Mouse (Mus musculus): ENCODE measurements around the gene Vash2. TPM values are rescaled to one million over a fixed set of nuclear protein-coding genes. Genes with fewer than 3 reads are reported as not detected.
A peak's percentile ranks its signal among the peaks of the same experiment; 100 is the strongest.

The Vash2 gene
- total RNA-seq, 1 experiment from 2014 or later: 0.49 TPM

DNA sequence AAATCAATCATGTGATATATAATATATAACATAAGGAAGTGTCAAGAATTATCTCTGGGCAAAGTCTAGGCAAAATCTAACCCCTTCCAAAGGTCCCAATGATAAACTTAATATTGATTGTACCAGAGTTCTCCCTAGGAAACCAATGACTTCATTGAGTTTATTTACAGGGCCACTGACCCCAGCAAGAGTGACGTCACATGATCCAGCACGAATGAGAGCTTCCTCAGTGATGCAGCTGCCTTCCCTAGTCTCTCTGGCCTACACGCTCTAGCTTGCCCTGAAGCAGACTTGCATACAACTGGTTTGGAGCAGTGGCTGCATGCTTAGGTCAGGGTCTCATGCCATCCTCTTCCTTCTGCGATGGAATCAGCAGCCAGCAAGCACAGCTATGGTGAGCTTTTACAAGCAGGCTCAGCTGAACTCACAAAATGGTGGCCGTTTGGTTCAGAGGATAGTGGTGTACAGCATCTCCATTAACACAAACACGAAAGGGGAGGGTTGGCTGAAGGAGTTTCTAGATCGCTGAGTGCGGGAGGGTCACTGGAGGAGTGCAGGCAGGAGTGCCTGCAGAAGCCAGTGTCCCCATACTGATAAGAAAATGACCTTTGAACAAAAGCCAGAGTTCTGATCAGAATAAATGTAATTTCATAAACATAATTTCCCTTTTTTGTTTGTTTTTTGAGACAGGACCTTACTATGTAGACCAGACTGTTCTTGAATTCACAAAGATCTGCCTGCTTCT lies 59.2 kb downstream of the Vash2 start:
- DNase-seq: no peak

DNA sequence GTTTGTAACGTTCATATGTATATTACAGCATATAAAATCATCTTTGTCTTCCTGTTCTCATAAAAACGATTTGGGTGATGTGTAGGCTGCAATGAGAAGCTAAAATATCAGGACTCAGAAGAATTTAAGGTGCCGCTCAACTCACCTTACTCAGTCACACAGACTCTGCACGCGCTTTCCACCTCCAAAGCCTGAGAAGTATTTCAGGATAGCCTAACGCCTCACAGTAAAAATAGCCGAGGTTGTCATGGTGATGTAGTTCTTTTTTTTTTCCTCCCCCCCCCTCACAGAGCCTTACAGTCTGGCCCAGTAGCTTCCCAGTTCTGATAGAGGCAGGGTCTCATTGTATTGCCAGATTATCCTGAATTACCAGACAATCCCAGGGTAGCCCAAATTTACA lies 60.2 kb downstream of the Vash2 start:
- DNase-seq: no peak

- DNase-seq: no peak
Measured at GRCm38 (mm10) chr1:190912623-190913022, 66.5 kb downstream of the Vash2 start.

DNA sequence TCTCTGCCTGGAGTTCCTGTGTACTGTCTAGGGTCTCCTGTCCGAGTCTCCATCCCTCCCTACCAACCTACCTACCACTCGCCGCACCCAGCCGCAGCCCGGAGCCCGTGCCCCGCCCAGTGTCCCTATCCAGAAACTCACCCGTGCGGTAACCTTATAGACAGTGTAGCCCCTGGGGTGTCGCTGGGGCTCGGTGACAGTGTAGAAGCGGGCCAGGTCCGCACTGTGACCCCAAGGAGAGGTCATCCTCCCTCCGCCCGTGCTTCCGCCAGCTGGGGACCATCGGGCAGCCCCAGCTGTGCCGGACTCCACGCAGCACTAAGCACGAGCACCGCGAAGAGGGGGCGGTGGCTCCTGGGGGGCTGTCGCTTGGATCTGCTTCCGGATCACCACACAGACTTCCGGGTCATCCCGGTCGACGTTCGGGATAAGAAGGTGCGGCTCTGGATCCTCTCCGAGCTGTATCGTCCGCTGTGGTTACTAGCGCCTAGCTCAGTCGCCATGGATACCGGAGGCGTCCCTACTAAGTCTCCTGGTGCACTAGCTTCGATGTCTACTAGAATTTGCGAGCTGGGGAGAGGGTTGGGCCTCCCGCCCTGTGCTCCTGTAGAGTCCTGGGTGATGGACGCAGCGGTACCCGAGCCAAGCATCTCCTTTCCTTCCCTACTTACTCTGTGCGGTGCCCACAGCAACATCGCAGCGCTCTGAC lies 67.5 kb downstream of the Vash2 start, which contains the start of gene Rps6kc1:
TSS of gene Rps6kc1 (minus strand) at position 356 of the 709 bp plus-strand sequence.
- peak; percentile 84 for DNase-seq

DNA sequence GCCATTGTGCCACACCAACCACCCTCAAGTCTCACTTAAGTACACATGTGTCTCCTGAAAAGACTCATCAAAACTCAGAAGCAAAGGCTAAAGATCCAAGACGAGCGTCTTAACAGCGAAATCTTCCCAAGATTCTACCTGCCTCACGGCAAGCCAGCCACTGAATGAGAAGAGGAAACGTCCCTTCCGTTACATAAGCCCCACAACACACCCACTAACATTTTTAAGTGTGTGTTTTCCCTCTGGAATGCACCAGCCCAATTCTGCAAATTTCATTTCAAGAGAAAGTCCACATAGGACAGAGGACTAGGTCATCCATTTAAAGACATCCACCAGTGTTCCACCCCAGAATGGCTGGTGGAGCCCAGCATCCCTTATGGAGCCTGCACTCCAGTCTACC lies 68.3 kb downstream of the Vash2 start:
- DNase-seq: no peak

DNA sequence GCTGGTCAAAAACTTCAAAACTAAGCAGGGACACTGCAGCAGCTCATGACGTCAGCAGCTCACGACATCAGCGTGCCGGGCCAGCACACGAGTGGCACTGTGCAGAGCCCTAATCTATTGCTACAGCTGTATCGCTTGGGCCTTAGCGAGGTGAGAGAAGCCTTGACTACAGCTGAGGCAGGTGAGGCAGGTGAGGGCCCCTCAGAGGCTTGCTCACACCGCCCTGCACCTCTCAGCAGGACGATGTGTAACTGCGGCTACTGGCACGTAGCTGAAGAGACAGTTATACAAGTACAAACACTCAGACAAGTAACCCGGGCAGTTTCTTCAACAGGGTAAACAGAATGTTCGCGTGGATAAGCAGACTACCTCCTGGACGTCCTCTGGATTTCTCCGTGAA lies 74.4 kb downstream of the Vash2 start:
- no peak for DNase-seq

GRCm38 (mm10) chr1:190904136-190904535 lies 75.0 kb downstream of the Vash2 start:
- no peak for DNase-seq

GRCm38 (mm10) chr1:190901082-190901481 lies 78.0 kb downstream of the Vash2 start:
- DNase-seq: no peak

GRCm38 (mm10) chr1:190898899-190899575 lies 80.1 kb downstream of the Vash2 start:
- DNase-seq: no peak

GRCm38 (mm10) chr1:190898186-190898585 lies 80.9 kb downstream of the Vash2 start:
- DNase-seq: no peak

Other genes starting within 250 kb of the Vash2 start
- 24.9 and 27.1 TPM in 2 replicates for gene Rps6kc1, start 67.5 kb downstream of the Vash2 start, total RNA-seq (2021)
- 44.3 and 56.8 TPM in 2 replicates for gene Angel2, start 54.2 kb downstream of the Vash2 start, total RNA-seq (2021)
- gene Flvcr1, start 46.9 kb upstream of the Vash2 start, total RNA-seq (2021): 14.7 and 15.0 TPM in 2 replicates
- gene Spata45, start 57.3 kb upstream of the Vash2 start, total RNA-seq (2021): not detected in 2 replicates
- 18.1 and 28.4 TPM in 2 replicates for gene Tatdn3, start 83.6 kb upstream of the Vash2 start, total RNA-seq (2021)
- gene Nsl1, start 83.7 kb upstream of the Vash2 start, total RNA-seq (2021): 1.9 and 3.3 TPM in 2 replicates
- 1.7 and 3.1 TPM in 2 replicates for gene Batf3, start 118.6 kb upstream of the Vash2 start, total RNA-seq (2021)
- not detected in 2 replicates for gene Fam71a, start 185.5 kb upstream of the Vash2 start, total RNA-seq (2021)
- 0.67 TPM in 1 of 2 replicates, not detected in the other for gene Atf3, start 238.7 kb upstream of the Vash2 start, total RNA-seq (2021)

All from adrenal gland, postnatal 25 days (tissue).